Mouse (Mus musculus) ES-E14 (cell line): Measurements from ENCODE around the gene Peli1. TPM values are rescaled to one million over a fixed set of nuclear protein-coding genes. Genes with fewer than 3 reads are reported as not detected.

ENCODE experiments used
- DNase-seq: peaks from one replicate; pipeline ENCODE4 v3.0.0-alpha.2; 2013; ENCODE audit warnings: low read depth, low spot score
- H3K27ac ChIP-seq: 2 replicates; pipeline ENCODE4 v1.5.1; 2012; ENCODE audit warnings: low read depth, mild to moderate bottlenecking, low read length, moderate library complexity, mixed read lengths; ENCODE audit not compliant: poor library complexity, insufficient read depth, severe bottlenecking
- H3K36me3 ChIP-seq: 2 replicates; pipeline ENCODE4 v1.6.1; 2012; ENCODE audit warnings: mild to moderate bottlenecking, low read length, moderate library complexity, mixed read lengths; ENCODE audit not compliant: control insufficient read depth, poor library complexity, insufficient read depth, severe bottlenecking
- H3K4me1 ChIP-seq, 2 experiments: fragments of 150-350 bp in 1 of 2; sonication (generic) in 1 of 2; 2 replicates each; pipeline ENCODE4 v1.6.1; 2012; ENCODE audit warnings: low read length in 2 of 2, mild to moderate bottlenecking in 1 of 2, mixed read lengths in 1 of 2; ENCODE audit not compliant: control insufficient read depth in 2 of 2, insufficient read depth in 2 of 2, poor library complexity in 1 of 2
- H3K4me3 ChIP-seq, 2 experiments: fragments of 150-350 bp in 1 of 2; sonication (generic) in 1 of 2; 2 replicates each; pipeline ENCODE4 v1.5.1; 2012; ENCODE audit warnings: low read length in 2 of 2, low read depth in 1 of 2, mild to moderate bottlenecking in 1 of 2, mixed read lengths in 1 of 2; ENCODE audit not compliant: insufficient read depth in 1 of 2, poor library complexity in 1 of 2, severe bottlenecking in 1 of 2
- H3K9ac ChIP-seq: 2 replicates; pipeline ENCODE4 v1.6.1; 2012; ENCODE audit warnings: low read depth, mild to moderate bottlenecking, low read length, mixed read lengths; ENCODE audit not compliant: poor library complexity, insufficient read depth, severe bottlenecking
- H3K9me3 ChIP-seq: fragments of 150-350 bp; sonication (generic); 2 replicates; pipeline ENCODE4 v1.6.1; 2012; ENCODE audit warnings: low read depth, mild to moderate bottlenecking, low read length; ENCODE audit not compliant: control insufficient read depth, insufficient read depth
- CHD2 ChIP-seq: IDR thresholded peaks from 2 replicates; pipeline ENCODE4 v1.6.1; 2014; ENCODE audit warnings: mild to moderate bottlenecking, low read depth, low read length, inconsistent platforms
- HCFC1 ChIP-seq: IDR thresholded peaks from 2 replicates; pipeline ENCODE4 v1.6.1; 2012; ENCODE audit warnings: low read length, inconsistent platforms, borderline replicate concordance; ENCODE audit not compliant: insufficient read depth
- MAFK ChIP-seq: IDR thresholded peaks from 2 replicates; pipeline ENCODE4 v1.6.1; 2014; ENCODE audit warnings: mild to moderate bottlenecking, low read depth, low read length, inconsistent platforms; ENCODE audit not compliant: insufficient read depth
- ZC3H11A ChIP-seq: IDR thresholded peaks from 2 replicates; pipeline ENCODE4 v1.6.1; 2012; ENCODE audit warnings: low read depth, mild to moderate bottlenecking, inconsistent platforms, low read length, borderline replicate concordance
- ZNF384 ChIP-seq: IDR thresholded peaks from 2 replicates; pipeline ENCODE4 v1.6.1; 2012; ENCODE audit warnings: low read depth, low read length, inconsistent platforms
- in situ Hi-C, 2 experiments: fragments of 600-800 bp; cut with MboI; formaldehyde crosslinking; loops; one replicate each; pipeline ENCODE4 v1.15.1; 2025; ENCODE audit warnings: low sequenced_read_pairs in 2 of 2, inconsistent platforms in 1 of 2; ENCODE audit not compliant: unreplicated experiment in 2 of 2
- total RNA-seq: library from RNA; depleted of rRNA; stranded (reverse); fragments of 300-350 nt; gene quantifications from 2 replicates; pipeline ENCODE4 v1.2.3, GENCODE M21; 2012; rRNA removed

Peli1 gene
- total RNA-seq = 11.9 and 17.3 TPM in 2 replicates

DNA sequence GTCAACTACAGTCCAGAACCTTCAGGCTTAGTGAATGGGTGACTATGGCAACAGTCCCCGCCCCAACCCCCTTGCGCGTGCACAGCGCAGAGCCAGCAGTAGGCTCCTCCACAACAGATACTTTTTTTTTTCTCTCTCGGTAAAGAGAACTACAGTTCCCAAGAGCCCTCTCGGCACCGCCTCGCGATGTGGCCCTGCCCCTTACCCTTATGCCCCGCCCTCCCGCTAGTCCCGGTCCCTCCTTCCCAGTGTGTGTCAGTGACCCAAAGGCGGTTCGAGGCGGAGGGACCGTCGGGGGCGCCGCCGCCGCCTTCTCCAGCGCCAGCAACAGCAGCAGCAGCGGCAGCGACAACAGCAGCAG lies at the start of gene Peli1:
Gene Peli1 (plus strand): TSS at position 225 of the 361 bp plus-strand sequence.
- peaks cover 0 to 10% of the 10 kb centered on the region in 2 experiments; a peak in 2 of 4 replicates for H3K4me1 ChIP-seq
- no peaks in the 10 kb centered on the region for H3K9me3 ChIP-seq
- H3K9ac ChIP-seq = peak within 1 kb of the TSS; percentile 87
- H3K27ac ChIP-seq = peak within 1 kb of the TSS; percentile 33; the same call in 1 of the 2 replicates
- peak; percentile 92 for DNase-seq
- H3K36me3 ChIP-seq = no peaks in the 10 kb centered on the region
- peak within 1 kb of the TSS; percentile 81 to 84 for H3K4me3 ChIP-seq
- peak; percentile 99 for TF ChIP-seq ZNF384
- TF ChIP-seq CHD2 = no peak
- peak; percentile 97 for TF ChIP-seq HCFC1
- in situ Hi-C loops = no loop called here

DNA sequence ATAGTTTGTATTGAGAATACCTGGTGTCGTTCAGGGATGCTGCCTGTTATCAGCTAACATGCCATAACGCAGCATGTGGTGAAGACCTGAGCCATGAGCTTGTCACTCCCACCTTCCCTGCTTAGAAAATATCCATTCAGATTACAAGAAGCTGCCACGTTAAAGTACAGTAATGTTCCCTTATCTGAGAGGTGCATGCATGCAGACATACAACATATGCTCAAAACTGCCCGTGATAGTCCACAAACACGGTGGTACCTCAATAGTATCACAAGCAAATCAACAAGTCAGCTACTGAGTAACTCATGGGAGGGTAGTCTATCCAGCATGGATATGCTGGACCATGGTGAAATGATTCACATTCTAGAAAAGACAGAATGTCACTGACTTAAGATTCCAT lies 48.5 kb upstream of the Peli1 start:
- Histone ChIP-seq H3K36me3 (no peaks in the 10 kb centered on the region), H3K27ac (no peak overlapping the region), H3K4me1 (no peaks in the 10 kb centered on the region), H3K9me3 (no peaks in the 10 kb centered on the region), H3K9ac (no peak overlapping the region), H3K4me3 (no peak overlapping the region)
- DNase-seq = no peak
- in situ Hi-C loops = no loop called here
- TF ChIP-seq ZNF384 = no peak
- TF ChIP-seq CHD2 = no peak
- TF ChIP-seq ZC3H11A = no peak
- no peak for TF ChIP-seq MAFK
- no peak for TF ChIP-seq HCFC1

DNA sequence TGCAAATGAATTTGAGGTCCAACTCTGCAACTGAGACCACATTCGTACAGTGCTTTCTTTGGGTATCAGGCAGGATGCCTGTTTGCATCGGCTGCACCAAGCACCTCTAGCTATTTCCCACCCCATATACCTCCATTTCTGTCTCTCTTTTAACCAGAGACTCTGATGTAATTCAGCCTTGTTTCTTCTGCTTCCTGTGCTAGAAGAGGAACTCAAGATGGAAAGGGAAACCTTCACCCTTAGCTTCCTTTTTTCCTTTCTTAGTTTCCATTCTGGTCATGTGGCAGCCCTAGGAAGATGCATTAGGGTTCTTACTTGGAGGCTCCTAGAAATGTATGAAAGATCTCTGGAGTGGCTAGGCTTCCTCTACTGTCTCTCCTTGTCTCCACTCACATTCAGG lies 44.9 kb upstream of the Peli1 start:
- H3K36me3 ChIP-seq = no peaks in the 10 kb centered on the region
- no peaks in the 10 kb centered on the region for H3K9me3 ChIP-seq
- TF ChIP-seq CHD2 = no peak
- TF ChIP-seq HCFC1 = no peak
- TF ChIP-seq MAFK = no peak
- no peak for TF ChIP-seq ZC3H11A
- no peak for TF ChIP-seq ZNF384
- no peak for DNase-seq
- no peaks in the 10 kb centered on the region for H3K4me1 ChIP-seq
- H3K4me3 ChIP-seq = no peak overlapping the region
- in situ Hi-C loops = no loop called here
- H3K27ac ChIP-seq = no peak overlapping the region
- no peak overlapping the region for H3K9ac ChIP-seq

DNA sequence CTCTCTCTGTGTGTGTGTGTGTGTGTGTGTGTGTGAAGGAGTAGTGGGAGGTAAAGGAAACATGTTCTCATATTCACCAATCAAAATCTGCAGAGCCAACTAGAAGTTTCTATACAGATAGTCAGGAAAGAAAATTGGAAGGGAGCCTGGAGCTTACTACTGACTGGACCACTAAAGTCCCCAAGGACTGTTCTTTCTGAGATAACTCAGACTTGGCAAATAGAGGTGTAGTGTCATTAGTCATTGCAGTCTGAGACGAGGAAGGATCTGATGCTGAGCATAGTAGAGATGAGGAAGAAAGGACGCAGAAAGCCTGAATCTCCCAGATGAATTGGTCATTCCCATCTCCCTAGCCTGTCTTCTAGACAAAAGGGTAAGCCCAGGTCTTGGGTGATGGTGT lies 43.2 kb upstream of the Peli1 start:
- in situ Hi-C loops = no loop called here
- H3K36me3 ChIP-seq = no peaks in the 10 kb centered on the region
- no peak for DNase-seq
- no peaks in the 10 kb centered on the region for H3K9me3 ChIP-seq
- no peak overlapping the region for H3K9ac ChIP-seq
- no peaks in the 10 kb centered on the region for H3K4me1 ChIP-seq
- H3K27ac ChIP-seq = no peak overlapping the region
- no peak for TF ChIP-seq MAFK
- no peak for TF ChIP-seq HCFC1
- no peak for TF ChIP-seq ZC3H11A
- no peak for TF ChIP-seq ZNF384
- no peak for TF ChIP-seq CHD2
- H3K4me3 ChIP-seq = no peak overlapping the region

DNA sequence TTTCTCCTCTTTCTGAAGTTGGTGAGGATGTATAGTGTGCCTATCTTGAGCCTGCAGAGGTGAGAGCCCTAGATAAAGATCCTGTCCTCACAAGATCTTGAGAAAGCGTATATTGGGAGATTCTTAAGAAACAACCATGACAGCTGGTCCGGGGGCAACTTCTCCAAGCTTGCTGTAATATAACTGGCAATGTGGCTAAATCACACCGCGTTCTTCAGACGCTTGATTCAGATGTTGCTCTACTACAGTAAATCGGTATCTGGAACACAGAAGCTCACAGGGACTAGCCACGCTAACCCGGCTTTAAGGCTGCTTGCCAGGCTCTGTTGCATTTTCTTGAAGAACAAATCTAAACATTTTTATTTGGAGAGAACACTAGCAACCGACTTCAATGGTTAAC lies 39.4 kb upstream of the Peli1 start:
- H3K27ac ChIP-seq = no peak overlapping the region
- no peak overlapping the region for H3K4me3 ChIP-seq
- no peaks in the 10 kb centered on the region for H3K36me3 ChIP-seq
- no peak for TF ChIP-seq CHD2
- no peak for TF ChIP-seq ZC3H11A
- TF ChIP-seq MAFK = no peak
- TF ChIP-seq ZNF384 = no peak
- no peak for TF ChIP-seq HCFC1
- H3K9me3 ChIP-seq = no peaks in the 10 kb centered on the region
- H3K9ac ChIP-seq = no peak overlapping the region
- no peaks in the 10 kb centered on the region for H3K4me1 ChIP-seq
- in situ Hi-C loops = no loop called here
- no peak for DNase-seq
